8 mouse cellular contexts compared by ENCODE assay signal in genomic region chr4:136174216-136175193, GRCm38 (mm10). TPM values are rescaled to one million over a fixed set of nuclear protein-coding genes. Genes with fewer than 3 reads are reported as not detected.
DNase-seq lines count a peak whose midpoint lies in the region; ATAC-seq lines count a peak whose summit lies in the region.

No protein-coding gene starts in this region.

- H3K4me2 ChIP-seq in embryonic facial prominence, embryonic 12.5 days (replicated peaks): peak overlapping the region; percentile 99

- H3K9ac ChIP-seq in embryonic facial prominence, embryonic 12.5 days: 0 out of 2 replicates have a peak overlapping the region, but pooled peaks have one; percentile 77

- no peak for ATAC-seq in embryonic facial prominence, embryonic 12.5 days (ENCODE audit: insufficient number of reproducible peaks, insufficient read depth, low FRiP score, low TSS enrichment)
- peak; percentile 56 for ATAC-seq in megakaryocyte-erythroid progenitor cell, adult 5-6 weeks (replicated peaks; ENCODE audit: low FRiP score, low TSS enrichment, poor library complexity, severe bottlenecking)

- H3K9me3 ChIP-seq in embryonic facial prominence, embryonic 12.5 days: no peaks in the 10 kb centered on the region
- H3K9me3 ChIP-seq in limb, embryonic 10.5 days (replicated peaks): no peaks in the 10 kb centered on the region

- peak; percentile 49 for DNase-seq in kidney, postnatal 10 days
- no peak for DNase-seq in kidney, adult 18-20 months
- no peak for DNase-seq in limb, embryonic 10.5 days (ENCODE audit: low spot score)
- DNase-seq in thymus, postnatal 4 days: peak; percentile 61
- DNase-seq in right cerebral cortex, adult 18-20 months: no peak
- no peak for DNase-seq in layer of hippocampus, adult 11-12 months (ENCODE audit: low spot score)

- H3K27me3 ChIP-seq in embryonic facial prominence, embryonic 12.5 days: no peaks in the 10 kb centered on the region
- H3K27me3 ChIP-seq in limb, embryonic 10.5 days (ENCODE audit: low read depth, poor library complexity, severe bottlenecking): no peaks in the 10 kb centered on the region

- peak overlapping the region; percentile 17; the same call in 1 of the 2 replicates for H3K27ac ChIP-seq in embryonic facial prominence, embryonic 12.5 days
- peak overlapping the region; percentile 30 for H3K27ac ChIP-seq in limb, embryonic 10.5 days

- WGBS in embryonic facial prominence, embryonic 12.5 days: 69% methylated on average over 13 of the region's 13 CpGs
- WGBS in limb, embryonic 10.5 days: 76% methylated on average over 13 of the region's 13 CpGs

- no peaks in the 10 kb centered on the region for H3K36me3 ChIP-seq in embryonic facial prominence, embryonic 12.5 days
- H3K36me3 ChIP-seq in limb, embryonic 10.5 days: peaks cover 16% of the 10 kb centered on the region; the same call in 1 of the 2 replicates

- peaks cover 47% of the 10 kb centered on the region for H3K4me1 ChIP-seq in embryonic facial prominence, embryonic 12.5 days
- peaks cover 69% of the 10 kb centered on the region for H3K4me1 ChIP-seq in limb, embryonic 10.5 days

- H3K4me3 ChIP-seq in embryonic facial prominence, embryonic 12.5 days: peak overlapping the region; percentile 58; the same call in 1 of the 2 replicates
- H3K4me3 ChIP-seq in limb, embryonic 10.5 days: peak overlapping the region; percentile 69

RNA-seq across cellular contexts. Expression of gene E2f2, which starts 2.3 kb away (rescaled TPM):
- 8.3 and 8.7 TPM in 2 replicates for polyA plus RNA-seq in embryonic facial prominence, embryonic 12.5 days (2016; fragmentation: Nextera tagmentation; extraction: Ambion mirVana)
- 6.4 and 7.3 TPM in 2 replicates for polyA plus RNA-seq in limb, embryonic 10.5 days (2016; fragmentation: Nextera tagmentation; extraction: Ambion mirVana)
- 11.1 and 17.0 TPM in 2 replicates for total RNA-seq in megakaryocyte-erythroid progenitor cell, adult 5-6 weeks (2014; fragmentation: Nextera tagmentation)
- total RNA-seq in megakaryocyte-erythroid progenitor cell, adult 5-6 weeks (2017): 4.5 and 10.2 TPM in 2 replicates

RNA-seq across cellular contexts. Expression of gene Id3, which starts 31.2 kb away (rescaled TPM):
- 612 and 623 TPM in 2 replicates for polyA plus RNA-seq in embryonic facial prominence, embryonic 12.5 days (2016; fragmentation: Nextera tagmentation; extraction: Ambion mirVana)
- 375 and 475 TPM in 2 replicates for polyA plus RNA-seq in limb, embryonic 10.5 days (2016; fragmentation: Nextera tagmentation; extraction: Ambion mirVana)
- total RNA-seq in megakaryocyte-erythroid progenitor cell, adult 5-6 weeks (2014; fragmentation: Nextera tagmentation): 1.5 and 7.8 TPM in 2 replicates
- 1.9 and 3.1 TPM in 2 replicates for total RNA-seq in megakaryocyte-erythroid progenitor cell, adult 5-6 weeks (2017)

RNA-seq across cellular contexts. Expression of gene Asap3, which starts 31.7 kb away (rescaled TPM):
- 13.1 and 13.3 TPM in 2 replicates for polyA plus RNA-seq in embryonic facial prominence, embryonic 12.5 days (2016; fragmentation: Nextera tagmentation; extraction: Ambion mirVana)
- polyA plus RNA-seq in limb, embryonic 10.5 days (2016; fragmentation: Nextera tagmentation; extraction: Ambion mirVana): 2.3 and 3.7 TPM in 2 replicates
- total RNA-seq in megakaryocyte-erythroid progenitor cell, adult 5-6 weeks (2014; fragmentation: Nextera tagmentation): not detected in 2 replicates
- total RNA-seq in megakaryocyte-erythroid progenitor cell, adult 5-6 weeks (2017): not detected in 2 replicates

Comparison
In these comparisons a context has a peak if more than half of its experiments do, and no peak if none do; other contexts are left out.
1. DNase-seq: peak in kidney, postnatal 10 days (single experiment) and thymus, postnatal 4 days (single experiment); none in kidney, adult 18-20 months (single experiment), limb, embryonic 10.5 days (single experiment), right cerebral cortex, adult 18-20 months (single experiment) and layer of hippocampus, adult 11-12 months (single experiment).